Mouse (Mus musculus) neutrophil, adult 5-6 weeks (primary cell): ENCODE results near the gene Sgpl1. TPM values are rescaled to one million over a fixed set of nuclear protein-coding genes. Genes with fewer than 3 reads are reported as not detected.

Source experiments
- ATAC-seq: fragments of 151-379, 151-347 bp; 2 replicates; pipeline ENCODE4 v1.8.0; 2017; ENCODE audit warnings: mild to moderate bottlenecking, moderate TSS enrichment; ENCODE audit not compliant: insufficient number of reproducible peaks, poor library complexity, low FRiP score, severe bottlenecking; ENCODE audit errors: extremely low read depth
- total RNA-seq: library from RNA; stranded (forward); fragments of 200-1000 nt; gene quantifications from 2 replicates; pipeline ENCODE4 v1.2.3, GENCODE M21; 2017

Gene Sgpl1
- 84.0 and 91.7 TPM in 2 replicates for total RNA-seq

DNA sequence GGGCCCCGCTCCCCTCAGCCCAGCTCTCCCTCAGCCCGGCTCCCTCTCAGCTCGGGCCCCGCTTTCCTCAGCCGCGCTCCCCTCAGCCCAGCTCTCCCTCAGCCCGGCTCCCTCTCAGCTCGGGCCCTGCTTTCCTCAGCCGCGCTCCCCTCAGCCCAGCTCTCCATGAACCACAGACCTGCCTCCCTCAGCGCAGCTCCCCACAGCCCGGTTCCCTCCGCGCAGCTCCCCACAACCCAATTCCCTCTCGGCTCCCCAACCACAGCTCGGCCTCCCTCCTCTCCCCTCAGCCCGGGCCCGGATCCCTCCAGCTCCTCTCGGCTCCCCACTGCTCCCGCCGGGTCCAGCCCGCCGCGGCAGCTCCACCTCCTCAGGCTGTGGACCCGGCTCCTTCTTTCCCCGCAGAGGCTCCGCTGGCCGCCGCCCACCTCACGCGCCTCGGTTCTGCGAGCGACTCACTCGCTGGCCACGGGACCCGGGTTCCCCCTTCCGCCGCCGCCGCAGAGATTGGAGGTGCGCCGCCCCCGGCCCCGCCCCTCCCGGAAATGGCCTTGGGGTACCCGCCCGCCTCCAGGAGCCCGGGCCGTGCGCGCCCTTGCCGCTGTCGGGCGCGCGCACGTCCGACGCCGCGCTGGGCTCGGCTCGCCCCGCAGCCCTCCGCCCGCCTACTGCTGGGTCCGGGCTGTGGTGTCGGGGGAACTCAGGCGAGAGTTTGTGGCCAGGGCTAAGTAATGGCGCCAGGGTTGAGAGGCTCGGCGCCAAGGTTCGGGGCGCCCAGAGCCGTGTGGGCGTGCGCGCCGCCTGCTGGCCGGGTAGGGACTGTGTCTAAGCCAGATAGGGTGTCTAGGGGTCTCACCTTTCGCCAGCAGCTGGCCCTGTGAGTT lies at the start of gene Sgpl1:
Gene Sgpl1, minus strand, starts transcription at position 547 of the 884 bp plus-strand sequence.
- ATAC-seq = peak; percentile 67

DNA sequence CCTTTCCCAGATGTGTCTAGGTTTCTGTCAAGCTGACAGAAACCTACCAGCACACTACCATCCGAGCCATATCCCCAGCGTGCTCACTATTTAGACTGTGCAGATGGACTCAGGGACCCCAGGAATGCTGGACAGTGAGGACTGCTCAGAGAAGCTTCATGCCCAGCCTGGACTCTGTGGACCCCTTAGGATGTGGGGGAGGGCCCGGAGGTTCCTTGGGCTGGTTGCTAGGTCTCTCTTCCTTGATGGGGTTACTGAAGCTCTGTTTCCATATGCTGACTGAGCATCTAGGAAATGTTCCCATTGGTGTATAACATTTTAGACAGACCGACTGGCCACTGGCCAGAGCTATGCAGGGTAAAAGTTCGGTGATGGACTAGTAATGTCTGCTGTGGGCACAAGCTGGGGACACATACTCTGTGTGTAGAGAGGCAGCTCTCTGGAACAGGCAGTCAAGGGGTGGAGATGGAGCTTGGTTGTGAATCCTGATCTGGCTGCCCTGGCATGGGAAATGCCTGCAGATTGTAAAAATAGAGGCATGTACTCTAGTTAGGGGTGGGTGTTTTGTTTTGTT lies 48.3 kb upstream of the Sgpl1 start:
- ATAC-seq = no peak

DNA sequence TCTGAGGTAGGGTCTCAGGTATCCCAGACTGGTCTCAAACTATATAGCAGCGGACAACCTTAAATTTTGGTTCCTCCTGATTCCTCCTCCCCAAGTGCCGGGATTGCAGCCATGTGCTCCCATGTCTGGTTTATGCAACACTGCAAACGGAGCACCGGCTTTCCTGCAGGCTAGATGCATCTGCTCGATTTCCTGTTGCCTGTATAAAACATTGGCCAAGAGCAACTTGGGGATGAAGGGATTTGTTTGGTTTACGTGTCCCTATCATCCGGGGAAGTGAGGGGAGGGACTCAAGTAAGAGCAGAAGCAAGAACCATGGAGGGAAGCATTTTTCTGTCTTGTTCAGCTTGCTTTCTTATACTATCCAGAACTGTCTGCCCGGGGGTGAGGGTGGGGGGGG lies 47.7 kb upstream of the Sgpl1 start:
- ATAC-seq = no peak

DNA sequence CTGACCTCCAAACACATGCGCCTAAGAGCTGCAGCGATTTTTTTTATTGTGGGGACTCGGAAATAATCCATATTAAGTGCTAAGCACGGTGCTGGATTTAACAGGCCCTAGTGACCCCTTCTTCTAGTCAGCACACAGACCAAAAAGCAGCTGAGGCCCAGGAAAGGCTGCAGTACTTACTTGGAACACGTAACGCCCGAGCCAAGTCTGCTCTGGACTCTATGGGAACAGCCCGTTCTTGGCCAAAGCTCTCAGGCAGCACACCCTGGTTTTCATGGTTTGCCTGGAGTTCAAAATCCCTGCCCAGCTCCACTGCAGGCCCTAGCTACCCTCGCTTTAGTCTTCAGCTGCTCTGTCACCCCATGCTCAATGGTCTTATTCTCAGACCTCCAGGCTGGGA lies 47.1 kb upstream of the Sgpl1 start:
- ATAC-seq = no peak

DNA sequence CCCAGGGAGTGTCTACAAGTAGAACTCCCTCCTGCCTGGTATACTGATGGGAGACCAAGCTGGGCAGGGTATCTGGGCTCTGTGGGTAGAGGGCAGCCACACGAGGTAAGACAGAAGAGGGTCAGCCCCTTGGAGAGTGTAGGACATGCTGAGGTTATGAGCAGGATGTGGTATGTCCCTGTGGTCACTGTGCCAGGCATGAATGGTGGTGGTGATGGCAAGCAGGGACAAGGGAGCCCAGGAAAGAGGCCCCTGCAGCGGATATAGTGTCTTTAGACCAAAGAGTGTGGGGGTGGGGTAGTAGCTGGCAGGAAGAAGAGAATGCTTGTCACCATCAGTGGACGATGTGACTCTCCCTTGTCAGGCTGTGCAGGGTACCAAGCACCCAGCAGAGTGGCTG lies 40.5 kb upstream of the Sgpl1 start:
- no peak for ATAC-seq

DNA sequence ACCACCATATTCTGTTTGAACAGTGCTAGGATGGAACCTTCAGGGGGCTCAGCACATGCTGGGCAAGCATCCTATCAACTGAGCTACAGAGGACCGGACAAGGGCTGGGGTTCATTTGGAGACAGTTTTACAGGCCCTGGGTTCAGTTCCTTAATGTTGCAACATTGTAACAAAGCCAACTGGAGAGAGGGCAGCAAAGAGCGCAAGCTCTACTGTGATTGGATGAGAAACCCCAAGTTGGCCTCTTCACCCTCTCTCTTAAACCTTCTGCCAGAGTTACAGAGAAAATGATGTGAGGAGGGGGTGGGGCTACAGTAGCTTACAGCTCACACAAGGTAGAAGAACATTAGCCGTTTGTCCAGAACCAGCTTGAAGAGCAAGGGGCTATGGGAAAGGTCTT lies 39.5 kb upstream of the Sgpl1 start:
- no peak for ATAC-seq

DNA sequence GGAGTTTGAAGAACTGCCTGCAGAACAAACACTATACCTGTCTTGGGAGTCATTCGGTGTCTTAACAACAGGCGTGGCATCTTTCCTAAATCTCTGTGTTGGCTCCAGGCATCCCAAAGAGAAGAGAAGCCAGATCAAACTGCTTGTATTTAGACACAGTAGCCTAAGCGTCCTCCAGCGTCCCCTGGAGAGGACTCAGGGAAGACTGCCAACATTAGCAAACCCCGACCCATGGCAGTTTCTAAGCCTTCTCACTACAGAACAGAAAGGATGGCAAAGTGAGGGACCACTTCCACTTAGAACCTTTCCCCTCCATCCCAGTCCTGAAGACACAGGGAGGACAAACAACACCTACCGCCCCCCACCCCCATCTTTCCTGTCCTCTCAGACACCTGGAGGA lies 32.4 kb upstream of the Sgpl1 start:
- no peak for ATAC-seq

DNA sequence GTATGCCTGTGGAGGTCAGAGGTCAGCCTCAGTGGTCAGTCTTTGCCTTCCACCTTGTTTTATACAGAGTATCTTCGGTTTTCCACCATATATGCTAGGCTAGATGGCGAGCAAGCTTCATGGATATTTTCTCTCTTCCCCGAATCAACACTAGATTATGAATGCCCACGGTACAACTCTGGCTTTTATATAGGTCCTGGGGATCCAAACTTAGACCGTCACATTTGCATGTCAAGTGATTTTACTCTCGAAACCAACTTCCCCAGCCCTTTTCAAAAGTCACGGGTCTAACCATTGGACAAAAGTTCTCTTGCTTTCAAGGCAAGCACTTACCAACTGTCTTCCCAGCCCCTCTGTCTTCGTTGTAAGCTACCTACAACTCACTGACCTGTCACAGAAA lies 31.2 kb upstream of the Sgpl1 start:
- ATAC-seq = no peak

DNA sequence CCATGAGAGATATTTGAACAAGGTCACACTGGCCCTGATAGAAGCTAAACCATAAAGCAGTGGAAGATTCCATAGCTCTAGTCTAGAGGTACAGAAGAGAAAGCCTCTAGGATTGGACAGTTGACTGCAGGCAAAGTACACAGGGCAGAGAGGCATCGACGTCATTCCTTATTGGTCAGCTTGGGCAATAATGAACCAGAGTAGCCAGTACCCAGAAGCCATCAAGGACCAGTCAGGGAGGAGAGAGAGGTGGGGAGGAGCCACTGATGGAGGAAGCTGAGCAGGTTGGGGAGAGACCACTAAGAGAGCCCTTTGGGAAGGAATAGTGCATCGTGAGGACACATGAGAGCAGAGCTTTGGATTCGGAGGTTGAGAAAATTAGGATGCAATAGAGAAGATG lies 30.2 kb upstream of the Sgpl1 start:
- no peak for ATAC-seq

DNA sequence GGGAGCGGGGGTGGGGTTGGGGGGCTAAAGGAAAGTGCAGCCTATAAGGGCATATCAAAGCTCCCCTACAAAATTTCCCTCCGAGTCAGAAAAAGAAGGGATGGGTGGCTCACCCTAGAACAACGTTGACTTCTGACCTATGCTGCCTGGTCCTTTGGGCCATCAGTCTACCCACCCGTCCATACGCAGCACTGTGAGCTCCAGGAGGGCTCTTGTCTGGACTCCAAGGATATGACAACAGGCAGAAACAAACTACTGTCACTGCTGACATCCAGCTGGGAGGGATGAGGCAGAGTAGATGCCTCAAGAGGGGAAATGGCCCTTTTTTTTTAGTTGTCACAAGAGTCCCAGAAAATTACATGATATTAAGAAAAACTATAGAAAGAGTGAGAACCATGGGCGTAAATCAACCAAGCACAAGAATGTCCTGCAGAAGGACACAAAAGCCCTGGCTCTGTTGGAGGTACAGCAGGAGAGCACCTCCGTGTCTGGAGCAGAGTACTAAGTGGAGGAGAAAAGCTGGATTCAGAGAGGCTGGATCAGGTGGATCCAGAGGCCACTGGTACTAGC lies 28.8 kb upstream of the Sgpl1 start:
- no peak for ATAC-seq

DNA sequence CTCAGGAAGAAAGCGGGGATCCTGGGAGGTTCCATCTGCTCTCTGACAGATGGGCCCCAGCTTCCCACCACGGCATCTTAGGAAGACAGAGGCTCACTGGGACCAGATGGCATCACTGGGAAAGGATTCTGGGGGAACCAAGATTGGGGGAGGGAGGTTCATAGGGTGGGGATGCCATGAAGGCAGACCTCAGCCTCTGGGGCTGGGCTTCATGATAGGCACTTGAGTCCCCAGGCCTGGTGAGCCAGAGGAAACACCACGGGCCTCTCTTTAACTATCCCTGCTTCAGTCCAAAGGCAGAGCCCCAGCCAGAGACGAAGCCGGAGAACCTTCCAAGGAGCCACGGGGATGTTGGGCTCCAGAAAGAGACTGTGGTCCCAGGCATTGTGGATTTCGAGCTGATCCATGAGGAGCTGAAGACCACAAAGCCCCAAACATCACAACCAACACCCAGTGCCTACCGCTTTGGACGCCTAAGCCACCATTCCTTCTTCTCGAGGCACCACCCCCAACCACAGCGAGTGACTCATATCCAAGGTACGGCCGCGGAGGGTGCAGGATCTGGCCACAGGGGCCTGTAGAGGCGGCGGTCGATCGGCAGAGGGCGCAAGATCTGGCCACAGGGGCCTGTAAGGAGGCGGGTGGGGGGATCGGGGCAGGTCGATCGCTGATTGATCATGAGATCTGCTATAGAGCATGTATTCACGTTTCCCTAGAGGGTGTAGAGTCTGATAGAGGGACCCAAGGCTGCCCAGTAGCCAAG lies 28.1 kb upstream of the Sgpl1 start:
- ATAC-seq = no peak

DNA sequence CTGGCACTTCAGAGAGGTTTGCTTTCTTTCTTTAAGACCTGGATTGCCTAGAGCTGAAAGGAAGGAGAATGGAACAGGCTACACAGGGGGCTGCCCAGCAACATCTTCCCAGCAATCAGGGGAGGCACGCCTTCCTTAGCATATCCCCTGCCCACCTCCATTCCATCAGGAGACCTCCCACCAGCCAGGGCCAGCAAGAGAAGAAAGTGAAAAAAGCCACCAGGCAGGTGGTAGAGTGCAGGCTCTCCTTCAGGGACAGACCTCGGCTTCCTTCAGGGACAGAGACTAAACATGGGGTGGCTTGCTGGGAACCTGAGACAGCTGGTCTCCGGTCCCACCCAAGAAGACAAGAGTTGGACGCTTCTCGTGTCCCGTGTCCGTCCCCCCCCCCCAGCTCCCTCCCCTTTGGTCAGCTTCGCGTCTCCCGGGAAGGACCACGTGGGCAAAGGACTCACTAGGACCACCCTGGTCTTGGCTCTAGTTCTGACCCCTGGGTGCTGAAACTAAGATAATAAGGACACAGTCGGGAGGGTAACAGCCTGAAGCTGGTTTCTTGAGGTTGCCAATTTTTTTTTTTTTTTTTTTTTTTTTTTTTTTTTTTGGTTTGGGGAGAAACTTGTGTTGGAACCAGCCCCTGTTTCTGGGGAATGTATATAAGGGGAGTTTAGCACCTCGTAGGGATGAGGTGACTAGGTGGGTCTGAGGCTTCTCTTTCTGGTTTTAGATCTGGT lies 27.4 kb upstream of the Sgpl1 start:
- ATAC-seq = no peak

DNA sequence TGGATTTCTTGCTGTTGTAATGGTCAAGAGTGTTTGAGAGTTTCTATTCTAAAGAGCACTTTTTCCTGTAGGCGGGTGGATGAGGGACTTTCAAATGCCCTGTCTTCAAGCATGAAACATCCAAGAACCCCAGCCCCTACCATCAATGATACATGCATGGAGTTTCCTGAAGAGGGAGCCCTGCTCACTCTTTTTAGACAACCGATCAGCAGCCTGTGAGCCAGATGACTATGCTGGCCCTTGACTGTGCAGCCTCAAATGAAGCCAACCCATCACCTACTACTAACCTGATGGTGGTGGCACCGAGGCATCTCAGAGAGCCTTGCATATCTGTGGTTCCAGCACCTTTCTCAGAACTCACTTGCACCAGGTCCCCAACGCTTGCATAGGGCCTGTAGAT lies 25.0 kb upstream of the Sgpl1 start:
- no peak for ATAC-seq

DNA sequence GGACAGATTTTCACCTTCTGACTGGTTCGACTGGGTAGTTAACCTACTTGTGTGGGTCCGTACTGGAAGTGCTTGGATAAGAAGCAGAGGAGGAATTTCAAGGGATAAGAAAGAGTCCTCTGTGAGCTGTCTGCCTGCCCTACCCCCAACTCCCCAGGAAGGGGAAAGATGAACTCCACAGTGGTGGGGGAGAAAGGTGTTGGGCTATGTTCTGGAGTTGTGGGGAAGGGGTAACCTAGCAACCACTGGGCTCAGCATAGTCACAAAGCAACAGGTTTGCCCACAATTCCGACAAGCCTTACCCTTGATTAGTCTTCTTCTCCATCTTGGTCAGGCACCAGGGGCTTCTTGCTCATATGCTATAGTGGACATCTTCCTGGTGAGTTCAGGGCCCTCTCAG lies 24.2 kb upstream of the Sgpl1 start, which contains the start of gene Tbata:
Gene Tbata, plus strand, starts transcription at position 301 of the 400 bp plus-strand sequence.
- ATAC-seq = no peak

DNA sequence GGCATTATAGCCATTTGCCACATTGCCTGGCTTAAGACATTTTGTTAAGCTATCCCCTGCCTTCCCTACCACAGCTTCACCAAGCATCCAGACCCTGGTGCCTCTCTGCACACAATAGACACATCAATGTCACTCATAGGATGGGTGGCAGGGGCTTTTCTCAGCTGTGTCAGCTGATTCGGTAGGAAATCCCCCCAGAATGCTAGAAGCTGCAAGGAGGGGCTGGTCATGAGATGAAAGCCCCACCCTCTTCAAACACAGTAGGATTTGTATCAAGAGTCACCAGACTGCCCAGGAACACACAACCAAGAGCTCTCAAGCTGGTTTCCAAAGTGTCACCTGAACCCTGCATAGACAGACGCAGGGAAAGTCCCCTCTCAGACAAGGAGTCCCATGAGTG lies 20.9 kb upstream of the Sgpl1 start:
- no peak for ATAC-seq

DNA sequence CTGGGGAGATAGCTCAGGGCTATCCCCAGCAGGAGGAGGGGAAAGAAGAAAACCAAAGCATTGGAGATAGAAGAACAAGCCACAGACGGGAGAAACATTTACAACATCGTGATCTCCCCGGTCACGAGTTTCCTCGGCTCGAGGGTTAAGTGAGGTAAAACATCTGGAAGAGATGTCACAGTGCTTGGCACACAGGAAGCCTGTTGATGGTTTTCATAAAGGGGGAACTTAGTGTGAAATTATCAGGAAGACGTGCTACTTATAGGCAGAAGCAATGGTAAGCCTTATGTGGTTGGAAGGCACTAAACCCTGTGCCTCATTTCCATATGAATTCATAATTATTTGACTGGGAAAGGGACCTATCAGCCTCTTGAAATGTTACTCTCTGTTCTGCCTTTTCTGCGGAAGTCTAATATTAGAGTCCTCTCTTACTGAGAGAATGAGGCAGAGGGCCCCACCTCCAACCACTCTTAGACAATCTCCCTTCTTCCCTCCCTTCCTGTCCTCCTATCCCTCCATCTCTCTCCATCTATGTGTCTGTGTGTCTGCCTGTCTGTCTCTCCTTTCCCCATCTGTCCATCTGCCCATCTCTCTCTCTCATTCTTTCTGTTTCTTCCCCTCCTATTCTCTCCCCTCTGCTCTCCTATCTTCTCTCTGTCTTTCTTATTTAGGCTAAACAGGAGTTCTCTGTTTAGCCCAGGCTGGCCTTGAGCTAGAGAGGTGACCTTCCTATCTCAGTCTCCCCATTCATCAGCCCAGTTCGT lies 20.0 kb upstream of the Sgpl1 start:
- ATAC-seq = no peak

DNA sequence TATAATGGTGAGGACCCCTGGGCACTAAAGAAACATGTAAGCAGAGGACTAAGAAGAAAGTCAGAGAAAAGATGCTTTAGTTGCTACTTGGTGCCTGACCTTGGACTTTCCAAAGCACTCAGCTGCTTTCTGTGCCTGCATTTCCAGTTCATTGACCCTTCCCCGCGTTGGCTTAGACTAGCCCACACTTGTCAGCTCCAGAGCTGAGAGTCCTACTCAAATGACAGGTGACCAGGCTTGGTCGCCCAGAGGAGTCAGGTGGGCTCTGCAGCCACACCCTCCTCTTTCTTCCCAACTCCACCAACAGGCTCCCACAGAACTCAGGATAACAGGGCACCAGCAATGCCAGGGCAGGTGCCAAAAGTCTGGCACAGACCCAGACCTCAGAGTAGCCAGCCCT lies 14.9 kb upstream of the Sgpl1 start:
- no peak for ATAC-seq

DNA sequence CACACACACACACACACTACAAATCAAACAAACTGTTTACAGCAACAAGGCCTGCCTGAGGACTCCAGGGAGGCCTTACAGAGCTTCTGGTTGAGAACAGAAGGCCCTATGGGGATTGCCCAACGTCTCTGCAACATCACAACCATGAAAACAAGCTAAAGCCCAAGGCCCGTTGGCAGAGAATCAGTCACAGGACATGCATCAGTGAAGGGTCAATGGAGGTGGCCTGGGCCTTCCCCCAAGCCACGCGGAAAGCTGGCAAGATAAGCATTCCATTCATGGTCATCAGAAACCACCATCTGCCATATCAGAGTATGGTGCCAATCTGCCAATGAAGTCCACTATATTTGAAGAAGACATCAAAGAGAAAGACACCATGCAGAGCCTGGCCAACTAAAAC lies 13.2 kb upstream of the Sgpl1 start:
- no peak for ATAC-seq
